Mouse (Mus musculus) C2C12 (cell line): Measurements from ENCODE around the gene Rpl11.
"Not testable (repeated sequence)": the region's sequence is repeated elsewhere in the genome, so short reads cannot be mapped to it uniquely, and the experiment has no call there.

ENCODE experiments used
- CTCF ChIP-seq: IDR thresholded peaks from one replicate; pipeline ENCODE4 v1.5.1; 2011; ENCODE audit not compliant: control insufficient read depth, insufficient read depth, insufficient read length
- USF1 ChIP-seq: IDR thresholded peaks from one replicate; pipeline ENCODE4 v1.6.1; 2011; ENCODE audit warnings: low read depth, mild to moderate bottlenecking, control low read depth, moderate library complexity

GRCm38 (mm10) chr4:136101753-136102152 is 48.5 kb upstream of the Rpl11 start:
- TF ChIP-seq USF1, CTCF: not testable (repeated sequence)
